Mouse (Mus musculus): Measurements from ENCODE around the gene Nt5dc1. TPM values are rescaled to one million over a fixed set of nuclear protein-coding genes. Genes with fewer than 3 reads are reported as not detected.
A peak's percentile ranks its signal among the peaks of the same experiment; 100 is the strongest.
"Not testable (repeated sequence)": the region's sequence is repeated elsewhere in the genome, so short reads cannot be mapped to it uniquely, and the experiment has no call there.

Nt5dc1 gene
- polyA plus RNA-seq (2011; ENCODE audit: insufficient read depth, insufficient read length, low read depth, missing spikeins), result 17.6 and 19.4 TPM in 2 replicates

GRCm38 (mm10) chr10:34418204-34418756 is at the start of gene Nt5dc1:
Gene Nt5dc1 (minus strand): TSS chr10:34418552.
- Histone ChIP-seq H3K27ac (ENCODE audit: insufficient read depth, low read length) (0 out of 2 replicates have a peak within 1 kb of the TSS, but pooled peaks have one; percentile 22), H3K27me3 (ENCODE audit: control insufficient read depth, insufficient read depth, low read length, poor library complexity, severe bottlenecking) (no peaks in the 10 kb centered on the region), H3K36me3 (ENCODE audit: control insufficient read depth, insufficient read depth, low read length, poor library complexity, severe bottlenecking) (no peaks in the 10 kb centered on the region), H3K4me3 (ENCODE audit: low read depth, low read length) (peak within 1 kb of the TSS; percentile 78), H3K9me3 (replicated peaks; ENCODE audit: control insufficient read depth, insufficient read depth, low read length, poor library complexity, severe bottlenecking) (no peaks in the 10 kb centered on the region), H3K9ac (ENCODE audit: low read depth, poor library complexity, severe bottlenecking) (peak within 1 kb of the TSS; percentile 80), H3K4me1 (ENCODE audit: control insufficient read depth, insufficient read depth, low read length) (peaks cover 2% of the 10 kb centered on the region)
- TF ChIP-seq POLR2A (IDR thresholded peaks at IDR 0.05; ENCODE audit: insufficient read depth, low read length), result no peak

GRCm38 (mm10) chr10:34464321-34464720 is 46.0 kb upstream of the Nt5dc1 start:
- Histone ChIP-seq H3K27me3 (ENCODE audit: control insufficient read depth, insufficient read depth, low read length, poor library complexity, severe bottlenecking) (no peaks in the 10 kb centered on the region), H3K4me1 (ENCODE audit: control insufficient read depth, insufficient read depth, low read length) (no peaks in the 10 kb centered on the region), H3K36me3 (ENCODE audit: control insufficient read depth, insufficient read depth, low read length, poor library complexity, severe bottlenecking) (no peaks in the 10 kb centered on the region), H3K9me3 (replicated peaks; ENCODE audit: control insufficient read depth, insufficient read depth, low read length, poor library complexity, severe bottlenecking) (no peaks in the 10 kb centered on the region), H3K4me3 (ENCODE audit: low read depth, low read length) (no peak overlapping the region), H3K9ac (ENCODE audit: low read depth, poor library complexity, severe bottlenecking) (no peak overlapping the region), H3K27ac (ENCODE audit: insufficient read depth, low read length) (no peak overlapping the region)
- TF ChIP-seq EP300 (IDR thresholded peaks at IDR 0.05; ENCODE audit: insufficient read depth, low read depth, low read length) (no peak), POLR2A (IDR thresholded peaks at IDR 0.05; ENCODE audit: insufficient read depth, low read length) (no peak), CTCF (IDR thresholded peaks at IDR 0.05; ENCODE audit: low read depth, low read length) (no peak)

GRCm38 (mm10) chr10:34461451-34461850 is 43.1 kb upstream of the Nt5dc1 start:
- Histone ChIP-seq H3K36me3 (ENCODE audit: control insufficient read depth, insufficient read depth, low read length, poor library complexity, severe bottlenecking) (no peaks in the 10 kb centered on the region), H3K9me3 (replicated peaks; ENCODE audit: control insufficient read depth, insufficient read depth, low read length, poor library complexity, severe bottlenecking) (no peaks in the 10 kb centered on the region), H3K27me3 (ENCODE audit: control insufficient read depth, insufficient read depth, low read length, poor library complexity, severe bottlenecking) (no peaks in the 10 kb centered on the region), H3K27ac (ENCODE audit: insufficient read depth, low read length) (no peak overlapping the region), H3K4me1 (ENCODE audit: control insufficient read depth, insufficient read depth, low read length) (no peaks in the 10 kb centered on the region), H3K4me3 (ENCODE audit: low read depth, low read length) (no peak overlapping the region), H3K9ac (ENCODE audit: low read depth, poor library complexity, severe bottlenecking) (no peak overlapping the region)
- TF ChIP-seq POLR2A (IDR thresholded peaks at IDR 0.05; ENCODE audit: insufficient read depth, low read length) (no peak), CTCF (IDR thresholded peaks at IDR 0.05; ENCODE audit: low read depth, low read length) (no peak), EP300 (IDR thresholded peaks at IDR 0.05; ENCODE audit: insufficient read depth, low read depth, low read length) (no peak)

- H3K4me3 ChIP-seq (ENCODE audit: low read depth, low read length), result no peak overlapping the region
- H3K27me3 ChIP-seq (ENCODE audit: control insufficient read depth, insufficient read depth, low read length, poor library complexity, severe bottlenecking), result no peaks in the 10 kb centered on the region
- H3K4me1 ChIP-seq (ENCODE audit: control insufficient read depth, insufficient read depth, low read length), result peaks cover 4% of the 10 kb centered on the region
- no peaks in the 10 kb centered on the region for H3K36me3 ChIP-seq (ENCODE audit: control insufficient read depth, insufficient read depth, low read length, poor library complexity, severe bottlenecking)
- H3K9ac ChIP-seq (ENCODE audit: low read depth, poor library complexity, severe bottlenecking), result no peak overlapping the region
- TF ChIP-seq EP300 (IDR thresholded peaks at IDR 0.05; ENCODE audit: insufficient read depth, low read depth, low read length) (no peak), CTCF (IDR thresholded peaks at IDR 0.05; ENCODE audit: low read depth, low read length) (no peak), POLR2A (IDR thresholded peaks at IDR 0.05; ENCODE audit: insufficient read depth, low read length) (no peak)
- H3K27ac ChIP-seq (ENCODE audit: insufficient read depth, low read length), result no peak overlapping the region
- H3K9me3 ChIP-seq (replicated peaks; ENCODE audit: control insufficient read depth, insufficient read depth, low read length, poor library complexity, severe bottlenecking), result no peaks in the 10 kb centered on the region
Observed at GRCm38 (mm10) chr10:34449469-34449868, 31.1 kb upstream of the Nt5dc1 start.

GRCm38 (mm10) chr10:34434191-34434590 is 15.8 kb upstream of the Nt5dc1 start:
- not testable (repeated sequence) for H3K9me3 ChIP-seq (replicated peaks; ENCODE audit: control insufficient read depth, insufficient read depth, low read length, poor library complexity, severe bottlenecking); H3K27ac ChIP-seq (ENCODE audit: insufficient read depth, low read length); H3K4me1 ChIP-seq (ENCODE audit: control insufficient read depth, insufficient read depth, low read length); H3K36me3 ChIP-seq (ENCODE audit: control insufficient read depth, insufficient read depth, low read length, poor library complexity, severe bottlenecking); H3K9ac ChIP-seq (ENCODE audit: low read depth, poor library complexity, severe bottlenecking); H3K27me3 ChIP-seq (ENCODE audit: control insufficient read depth, insufficient read depth, low read length, poor library complexity, severe bottlenecking)
- peak overlapping the region; percentile 20 for H3K4me3 ChIP-seq (ENCODE audit: low read depth, low read length)

GRCm38 (mm10) chr10:34431783-34432182 is 13.4 kb upstream of the Nt5dc1 start:
- TF ChIP-seq EP300 (IDR thresholded peaks at IDR 0.05; ENCODE audit: insufficient read depth, low read depth, low read length) (no peak), CTCF (IDR thresholded peaks at IDR 0.05; ENCODE audit: low read depth, low read length) (peak; percentile 15)
- Histone ChIP-seq H3K4me3 (ENCODE audit: low read depth, low read length) (no peak overlapping the region), H3K36me3 (ENCODE audit: control insufficient read depth, insufficient read depth, low read length, poor library complexity, severe bottlenecking) (no peaks in the 10 kb centered on the region), H3K27ac (ENCODE audit: insufficient read depth, low read length) (no peak overlapping the region), H3K9ac (ENCODE audit: low read depth, poor library complexity, severe bottlenecking) (no peak overlapping the region), H3K4me1 (ENCODE audit: control insufficient read depth, insufficient read depth, low read length) (no peaks in the 10 kb centered on the region), H3K9me3 (replicated peaks; ENCODE audit: control insufficient read depth, insufficient read depth, low read length, poor library complexity, severe bottlenecking) (no peaks in the 10 kb centered on the region; the same call in 1 of the 2 replicates), H3K27me3 (ENCODE audit: control insufficient read depth, insufficient read depth, low read length, poor library complexity, severe bottlenecking) (no peaks in the 10 kb centered on the region)

GRCm38 (mm10) chr10:34418794-34419193 is 442 bp upstream of the Nt5dc1 start:
- H3K27me3 ChIP-seq (ENCODE audit: control insufficient read depth, insufficient read depth, low read length, poor library complexity, severe bottlenecking); H3K9ac ChIP-seq (ENCODE audit: low read depth, poor library complexity, severe bottlenecking); H3K4me1 ChIP-seq (ENCODE audit: control insufficient read depth, insufficient read depth, low read length); H3K9me3 ChIP-seq (replicated peaks; ENCODE audit: control insufficient read depth, insufficient read depth, low read length, poor library complexity, severe bottlenecking); H3K36me3 ChIP-seq (ENCODE audit: control insufficient read depth, insufficient read depth, low read length, poor library complexity, severe bottlenecking): not testable (repeated sequence)
- H3K27ac ChIP-seq (ENCODE audit: insufficient read depth, low read length), result 0 out of 2 replicates have a peak overlapping the region, but pooled peaks have one; percentile 22
- peak overlapping the region; percentile 38 for H3K4me3 ChIP-seq (ENCODE audit: low read depth, low read length)
